Mouse (Mus musculus) small intestine, adult 2 months (tissue): ENCODE results near the gene Efcc1. TPM values are rescaled to one million over a fixed set of nuclear protein-coding genes. Genes with fewer than 3 reads are reported as not detected.
A peak's percentile ranks its signal among the peaks of the same experiment; 100 is the strongest.

Source experiments
- H3K27ac ChIP-seq: fragments of 200-500 bp; 2 replicates; pipeline ENCODE4 v1.5.1; 2012; ENCODE audit warnings: low read depth, low read length, control low read depth, inconsistent platforms; ENCODE audit not compliant: insufficient read depth
- H3K27me3 ChIP-seq: fragments of 200-500 bp; 2 replicates; pipeline ENCODE4 v1.6.1; 2012; ENCODE audit warnings: mild to moderate bottlenecking, moderate library complexity, low read length, inconsistent platforms; ENCODE audit not compliant: control insufficient read depth, insufficient read depth
- H3K36me3 ChIP-seq: fragments of 200-500 bp; 2 replicates; pipeline ENCODE4 v1.6.1; 2012; ENCODE audit warnings: mild to moderate bottlenecking, low read length, control low read depth, inconsistent platforms; ENCODE audit not compliant: control insufficient read depth, insufficient read depth
- H3K4me1 ChIP-seq: fragments of 200-500 bp; 2 replicates; pipeline ENCODE4 v1.6.1; 2012; ENCODE audit warnings: low read length, inconsistent platforms, mixed read lengths; ENCODE audit not compliant: control insufficient read depth, insufficient read depth, insufficient read length
- H3K4me3 ChIP-seq: fragments of 200-500 bp; 2 replicates; pipeline ENCODE4 v1.5.1; 2012; ENCODE audit warnings: low read depth, mild to moderate bottlenecking, control low read depth, inconsistent platforms, low read length, moderate library complexity
- CTCF ChIP-seq: fragments of 200-500 bp; IDR thresholded peaks from 2 replicates; pipeline ENCODE4 v1.5.1; 2012; ENCODE audit warnings: low read depth, mild to moderate bottlenecking, control low read depth, inconsistent platforms, low read length, moderate library complexity, mixed read lengths; ENCODE audit not compliant: insufficient replicate concordance, insufficient read length; ENCODE audit errors: extremely low read depth
- POLR2A ChIP-seq: fragments of 200-500 bp; IDR thresholded peaks from 2 replicates; pipeline ENCODE4 v1.6.1; 2012; ENCODE audit warnings: low read depth, mild to moderate bottlenecking, control low read depth, inconsistent platforms, low read length, moderate library complexity
- WGBS: fragments of 180-500 bp; shearing (Covaris S2); methylation state at CpG from one replicate; pipeline ENCODE4 v1.1.7; 2018; 5-methylcytosine and 5-hydroxymethylcytosine counted together
- polyA plus RNA-seq: library from polyadenylated mRNA; depleted of rRNA; stranded (reverse); fragments of >200 nt; gene quantifications from 2 replicates; pipeline ENCODE4 v1.2.3, GENCODE M21; 2012

The Efcc1 gene
- polyA plus RNA-seq, 1 experiment = 4.0 TPM

DNA sequence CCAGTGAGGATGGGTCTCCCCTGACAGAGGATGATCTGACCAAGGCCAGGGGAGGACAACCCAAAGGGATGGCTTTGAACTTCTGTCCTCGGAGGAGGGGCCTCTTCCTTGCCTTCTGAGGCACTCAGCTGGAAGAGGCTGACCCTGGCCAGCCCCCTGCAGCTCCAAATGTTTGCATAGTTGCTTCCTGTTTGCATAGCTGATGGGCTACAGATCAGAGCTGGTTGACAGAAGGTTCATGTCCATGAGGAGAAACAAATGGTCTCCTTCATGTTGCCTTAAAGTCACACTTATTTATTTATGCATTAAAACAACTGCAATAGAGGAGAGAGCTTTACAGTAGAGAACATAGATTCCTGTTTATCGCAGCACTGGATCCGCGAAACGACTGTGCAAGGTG is 3.5 kb downstream of the Efcc1 start:
- Histone ChIP-seq H3K27me3 (peaks cover 37% of the 10 kb centered on the region), H3K4me3 (no peak overlapping the region), H3K36me3 (no peaks in the 10 kb centered on the region), H3K27ac (peak overlapping the region; percentile 37; the same call in 1 of the 2 replicates), H3K4me1 (peaks cover 4% of the 10 kb centered on the region; the same call in 1 of the 2 replicates)
- TF ChIP-seq CTCF = no peak
- TF ChIP-seq POLR2A = no peak
- 54% methylated on average over 5 of the region's 5 CpGs for WGBS

DNA sequence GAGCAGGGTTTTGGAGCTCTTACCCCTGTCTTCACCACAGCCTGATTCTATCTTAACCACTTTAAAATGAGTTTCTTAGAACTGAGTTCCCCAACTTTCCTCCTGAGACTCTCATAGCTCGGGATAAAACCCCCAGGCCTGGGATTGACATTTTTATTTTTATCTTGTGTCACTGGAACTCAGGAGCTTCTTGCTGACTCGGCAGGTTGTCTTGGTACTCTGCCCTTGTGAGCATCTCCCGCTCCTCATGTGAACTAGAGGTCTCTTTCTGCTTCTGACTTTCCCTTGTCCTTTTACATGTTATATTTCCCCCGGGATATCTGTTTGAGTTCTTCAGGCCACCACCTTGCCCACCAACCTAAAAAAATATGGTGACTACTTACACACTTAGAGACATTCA is 6.3 kb downstream of the Efcc1 start:
- Histone ChIP-seq H3K27ac (no peak overlapping the region), H3K4me1 (no peaks in the 10 kb centered on the region), H3K36me3 (no peaks in the 10 kb centered on the region), H3K4me3 (no peak overlapping the region), H3K27me3 (peaks cover 15% of the 10 kb centered on the region)
- TF ChIP-seq POLR2A (no peak), CTCF (no peak)
- 77% methylated on average over 4 of the region's 4 CpGs for WGBS

DNA sequence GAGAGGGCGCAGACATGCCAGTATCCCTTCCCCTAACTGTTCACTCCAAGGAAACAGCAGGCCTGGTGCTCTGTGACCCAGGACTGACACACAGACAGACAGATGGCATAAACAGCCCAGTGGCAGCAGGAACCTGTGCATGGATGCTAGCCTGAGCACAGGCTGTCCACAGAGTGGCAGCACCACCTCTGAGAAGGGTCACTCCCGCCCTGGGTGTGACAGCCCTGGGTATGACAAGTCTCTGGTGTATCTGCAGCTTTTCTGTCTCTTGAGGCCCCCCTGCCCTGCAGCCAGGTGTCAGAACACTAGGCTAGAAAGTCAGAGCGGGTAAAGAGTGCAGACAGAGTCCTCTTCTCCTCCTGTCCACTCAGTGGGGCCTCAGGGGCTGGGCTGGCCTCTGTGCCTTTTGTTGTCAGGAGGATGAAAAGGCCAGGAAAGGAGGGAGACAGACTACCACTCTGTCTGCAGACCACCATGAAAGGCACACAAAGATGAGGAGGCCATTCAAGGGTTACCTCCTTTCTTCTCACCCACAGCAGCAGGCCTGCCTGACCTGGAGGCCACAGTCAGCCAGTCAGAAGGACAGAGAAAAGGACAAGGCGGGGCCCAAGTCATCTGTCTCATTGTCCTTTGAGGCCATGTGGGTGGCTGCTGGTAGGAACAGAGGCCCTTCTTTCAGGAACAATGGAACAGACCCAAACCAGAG is 7.4 kb downstream of the Efcc1 start:
- no peak overlapping the region for H3K4me3 ChIP-seq
- peaks cover 4% of the 10 kb centered on the region; the same call in 1 of the 2 replicates for H3K27me3 ChIP-seq
- H3K36me3 ChIP-seq = no peaks in the 10 kb centered on the region
- 0 out of 2 replicates have a peak, but pooled peaks cover 2% of the 10 kb centered on the region for H3K4me1 ChIP-seq
- 81% methylated on average over 4 of the region's 4 CpGs for WGBS
- H3K27ac ChIP-seq = no peak overlapping the region
- no peak for TF ChIP-seq POLR2A
- no peak for TF ChIP-seq CTCF

DNA sequence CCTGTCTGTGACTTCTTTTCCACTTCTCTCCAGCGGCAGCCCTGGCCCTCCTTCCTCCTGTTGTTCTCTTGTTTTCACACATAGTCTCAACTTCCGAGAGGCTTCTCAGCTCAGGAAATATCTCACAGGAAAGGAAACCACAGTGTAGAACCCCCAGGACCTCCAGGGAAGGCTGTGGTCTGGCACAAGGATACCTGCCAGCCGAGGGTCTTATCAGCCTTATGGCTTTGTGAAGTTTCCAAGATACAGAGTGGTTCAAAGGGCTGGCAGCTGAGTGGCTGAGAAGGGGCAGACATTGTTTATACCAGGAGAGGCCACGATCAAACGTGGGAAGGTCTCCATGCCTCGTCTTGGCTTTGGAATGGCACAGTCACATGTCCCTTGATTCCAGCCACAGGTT is 9.2 kb downstream of the Efcc1 start:
- no peaks in the 10 kb centered on the region for H3K27me3 ChIP-seq
- 43% methylated on average over 6 of the region's 6 CpGs for WGBS

DNA sequence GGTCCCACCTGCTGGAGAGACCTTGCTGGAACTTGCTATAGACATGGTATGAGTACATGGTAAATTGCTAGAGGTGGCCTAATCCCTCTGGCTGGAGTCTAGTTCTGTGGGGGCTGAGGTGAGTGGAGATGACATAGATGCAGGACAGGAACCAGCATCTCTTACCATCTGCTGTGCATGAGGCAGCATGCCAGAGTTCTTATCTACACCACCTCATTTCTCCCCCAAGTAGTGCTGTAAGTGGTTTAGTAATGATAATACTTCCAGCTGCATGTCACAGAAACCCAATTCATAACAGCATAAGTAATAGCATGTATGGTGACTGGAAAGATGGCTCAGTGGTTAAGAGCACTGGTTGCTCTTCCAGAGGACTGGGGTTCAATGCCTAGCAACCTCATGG is 9.8 kb downstream of the Efcc1 start:
- H3K27ac ChIP-seq = no peak overlapping the region
- TF ChIP-seq CTCF = no peak
- no peak for TF ChIP-seq POLR2A
- no peak overlapping the region for H3K4me3 ChIP-seq

More for the DNA sequence above, 9.2 kb downstream of the Efcc1 start:
- Histone ChIP-seq H3K4me1 (0 out of 2 replicates have a peak, but pooled peaks cover 2% of the 10 kb centered on the region), H3K27ac (no peak overlapping the region), H3K4me3 (no peak overlapping the region), H3K36me3 (no peaks in the 10 kb centered on the region)
- TF ChIP-seq POLR2A = no peak

DNA sequence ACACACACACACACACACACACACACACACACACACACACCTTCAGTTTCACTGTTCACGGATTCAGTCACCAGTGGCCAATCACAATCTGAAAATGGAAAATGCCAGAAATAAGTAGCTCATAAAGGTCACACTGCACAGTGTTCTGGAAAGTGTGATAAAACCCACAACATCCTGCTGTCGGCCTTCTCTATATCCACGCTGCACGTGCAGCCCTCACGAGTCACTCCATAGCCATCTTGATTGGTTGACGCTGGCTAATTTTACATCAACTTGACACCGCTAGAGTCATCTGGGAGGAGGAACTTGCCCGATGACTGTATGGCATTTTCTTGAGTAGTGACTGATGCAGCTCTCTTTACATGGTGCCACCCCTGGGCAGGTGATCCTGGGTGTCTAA is 11.3 kb downstream of the Efcc1 start:
- H3K27ac ChIP-seq = no peak overlapping the region
- 79% methylated on average over 8 of the region's 8 CpGs for WGBS
- TF ChIP-seq CTCF (no peak), POLR2A (no peak)
- no peaks in the 10 kb centered on the region for H3K36me3 ChIP-seq
- no peaks in the 10 kb centered on the region for H3K27me3 ChIP-seq
- no peak overlapping the region for H3K4me3 ChIP-seq
- H3K4me1 ChIP-seq = 0 out of 2 replicates have a peak, but pooled peaks cover 2% of the 10 kb centered on the region

More for the DNA sequence above, 9.8 kb downstream of the Efcc1 start:
- H3K36me3 ChIP-seq = no peaks in the 10 kb centered on the region
- no peaks in the 10 kb centered on the region for H3K27me3 ChIP-seq
- H3K4me1 ChIP-seq = 0 out of 2 replicates have a peak, but pooled peaks cover 2% of the 10 kb centered on the region

DNA sequence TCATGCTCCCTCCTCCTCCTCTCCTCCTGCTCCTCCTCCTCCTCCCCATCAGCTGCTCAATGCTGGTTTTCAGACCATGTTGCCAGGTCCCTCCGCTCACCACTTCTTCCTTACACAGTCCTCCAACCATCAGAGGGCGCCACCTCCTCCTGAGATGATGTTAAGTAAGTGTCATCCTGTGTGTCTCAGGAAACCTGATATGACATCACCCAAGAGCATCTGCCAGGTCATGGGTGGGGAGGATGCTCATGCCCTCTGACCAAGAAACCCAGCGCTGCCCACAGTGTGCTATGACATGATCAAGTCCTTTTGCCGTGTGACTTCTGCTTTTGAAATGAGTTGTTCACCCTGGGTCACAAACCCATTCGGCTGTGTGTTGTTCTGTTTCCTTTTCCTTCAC is 12.1 kb downstream of the Efcc1 start:
- Histone ChIP-seq H3K4me3 (no peak overlapping the region), H3K4me1 (0 out of 2 replicates have a peak, but pooled peaks cover 2% of the 10 kb centered on the region), H3K27ac (no peak overlapping the region), H3K27me3 (no peaks in the 10 kb centered on the region), H3K36me3 (no peaks in the 10 kb centered on the region)
- WGBS = 82% methylated on average over 5 of the region's 5 CpGs
- TF ChIP-seq POLR2A (no peak), CTCF (peak; percentile 31; the same call in 1 of the 2 replicates)
